Mouse (Mus musculus) megakaryocyte, embryonic 14.5 days (primary cell): ENCODE measurements at regions not wholly inside any gene's neighbourhood (a gene's known extent, or its start where the extent isn't known, plus 50 kb on each side); places are given as distances from the start of the nearest gene placed in this dataset.

Source experiments
- FLI1 ChIP-seq: IDR thresholded peaks from 2 replicates; pipeline ENCODE4 v1.6.1; 2012; ENCODE audit warnings: low read length, inconsistent platforms, mixed read lengths
- GATA1 ChIP-seq: IDR thresholded peaks from 3 replicates; pipeline ENCODE4 v1.6.1; 2012; ENCODE audit warnings: mixed read lengths, low read length, inconsistent platforms, borderline replicate concordance

DNA sequence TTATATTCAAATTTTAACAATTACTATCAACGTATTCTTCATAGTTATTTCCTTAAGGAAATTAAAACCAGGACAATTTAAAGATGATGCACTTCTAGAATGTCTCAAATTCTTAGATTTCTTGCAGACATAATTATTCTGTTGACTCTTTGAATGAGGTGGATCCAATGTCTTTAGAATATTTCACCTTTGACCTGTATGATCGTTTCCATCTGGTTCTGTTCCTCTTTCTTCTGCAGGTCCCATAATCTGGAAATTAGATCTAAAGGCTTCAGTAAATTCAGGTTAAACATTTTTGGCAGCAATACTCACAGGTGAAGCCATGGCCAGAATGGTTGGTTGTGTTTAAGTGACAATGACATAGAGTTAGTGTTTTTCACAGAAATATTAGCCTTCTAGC, 982.4 kb downstream of the Car8 start:
- TF ChIP-seq FLI1 (no peak), GATA1 (no peak)
